Mouse (Mus musculus): ENCODE measurements around the gene 1700016C15Rik. TPM values are rescaled to one million over a fixed set of nuclear protein-coding genes. Genes with fewer than 3 reads are reported as not detected.

The 1700016C15Rik gene
- not detected in 2 replicates for polyA plus RNA-seq (2015; fragmentation: Nextera tagmentation; extraction: Ambion mirVana)

GRCm38 (mm10) chr1:177729043-177730024, at the start of gene 1700016C15Rik:
Gene 1700016C15Rik (plus strand): TSS chr1:177729814.
- Histone ChIP-seq H3K4me2 (no peak within 1 kb of the TSS), H3K36me3 (no peaks in the 10 kb centered on the region), H3K9ac (no peak within 1 kb of the TSS), H3K4me1 (replicated peaks) (peaks cover 11% of the 10 kb centered on the region), H3K9me3 (replicated peaks) (no peaks in the 10 kb centered on the region), H3K27me3 (no peaks in the 10 kb centered on the region), H3K27ac (no peak within 1 kb of the TSS), H3K4me3 (replicated peaks) (no peak within 1 kb of the TSS)
- 71% methylated on average over 11 of the region's 11 CpGs for WGBS (ENCODE audit: insufficient replicate concordance)
- DNase-seq (no peak), ATAC-seq (ENCODE audit: low read depth) (no peak)

- Histone ChIP-seq H3K27ac (no peak overlapping the region), H3K4me1 (replicated peaks) (0 out of 2 replicates have a peak, but pooled peaks cover 5% of the 10 kb centered on the region), H3K4me2 (no peak overlapping the region), H3K36me3 (no peaks in the 10 kb centered on the region), H3K27me3 (no peaks in the 10 kb centered on the region), H3K9ac (no peak overlapping the region), H3K4me3 (replicated peaks) (no peak overlapping the region), H3K9me3 (replicated peaks) (no peaks in the 10 kb centered on the region)
- WGBS (ENCODE audit: insufficient replicate concordance): 39% methylated on average over 11 of the region's 11 CpGs
- peak; percentile 64 for ATAC-seq (ENCODE audit: low read depth)
- DNase-seq: peak; percentile 46
Observed at GRCm38 (mm10) chr1:177681239-177681638, 48.4 kb upstream of the 1700016C15Rik start.

- H3K4me3 ChIP-seq (replicated peaks): no peak overlapping the region
- H3K9ac ChIP-seq: no peak overlapping the region
- DNase-seq: no peak
- no peaks in the 10 kb centered on the region for H3K27me3 ChIP-seq
- H3K9me3 ChIP-seq (replicated peaks): no peaks in the 10 kb centered on the region
- ATAC-seq (ENCODE audit: low read depth): no peak
- 66% methylated on average over 18 of the region's 18 CpGs for WGBS (ENCODE audit: insufficient replicate concordance)
- 0 out of 2 replicates have a peak, but pooled peaks cover 5% of the 10 kb centered on the region for H3K4me1 ChIP-seq (replicated peaks)
- H3K27ac ChIP-seq: no peak overlapping the region
- H3K4me2 ChIP-seq: no peak overlapping the region
- H3K36me3 ChIP-seq: no peaks in the 10 kb centered on the region
Observed at GRCm38 (mm10) chr1:177683931-177684836, 45.4 kb upstream of the 1700016C15Rik start.

GRCm38 (mm10) chr1:177684901-177685300, 44.7 kb upstream of the 1700016C15Rik start:
- no peak for DNase-seq
- no peak overlapping the region for H3K4me3 ChIP-seq (replicated peaks)
- H3K9ac ChIP-seq: no peak overlapping the region
- H3K4me1 ChIP-seq (replicated peaks): 0 out of 2 replicates have a peak, but pooled peaks cover 5% of the 10 kb centered on the region
- WGBS (ENCODE audit: insufficient replicate concordance): 7% methylated on average over 3 of the region's 3 CpGs
- H3K4me2 ChIP-seq: no peak overlapping the region
- H3K9me3 ChIP-seq (replicated peaks): no peaks in the 10 kb centered on the region
- ATAC-seq (ENCODE audit: low read depth): no peak
- no peak overlapping the region for H3K27ac ChIP-seq
- no peaks in the 10 kb centered on the region for H3K36me3 ChIP-seq
- no peaks in the 10 kb centered on the region for H3K27me3 ChIP-seq

GRCm38 (mm10) chr1:177686137-177686536, 43.5 kb upstream of the 1700016C15Rik start:
- Histone ChIP-seq H3K4me1 (replicated peaks) (0 out of 2 replicates have a peak, but pooled peaks cover 4% of the 10 kb centered on the region), H3K4me3 (replicated peaks) (no peak overlapping the region), H3K9ac (no peak overlapping the region), H3K36me3 (no peaks in the 10 kb centered on the region), H3K27me3 (no peaks in the 10 kb centered on the region), H3K9me3 (replicated peaks) (no peaks in the 10 kb centered on the region), H3K4me2 (no peak overlapping the region), H3K27ac (no peak overlapping the region)
- DNase-seq: no peak
- WGBS (ENCODE audit: insufficient replicate concordance): 46% methylated on average over 3 of the region's 3 CpGs
- no peak for ATAC-seq (ENCODE audit: low read depth)

GRCm38 (mm10) chr1:177686982-177687381, 42.6 kb upstream of the 1700016C15Rik start:
- Histone ChIP-seq H3K4me3 (replicated peaks) (no peak overlapping the region), H3K9me3 (replicated peaks) (no peaks in the 10 kb centered on the region), H3K4me1 (replicated peaks) (no peaks in the 10 kb centered on the region), H3K27ac (no peak overlapping the region), H3K36me3 (no peaks in the 10 kb centered on the region), H3K9ac (no peak overlapping the region), H3K27me3 (no peaks in the 10 kb centered on the region), H3K4me2 (no peak overlapping the region)
- ATAC-seq (ENCODE audit: low read depth) (no peak), DNase-seq (no peak)
- WGBS (ENCODE audit: insufficient replicate concordance): 79% methylated on average over 5 of the region's 5 CpGs

- 65% methylated on average over 11 of the region's 11 CpGs for WGBS (ENCODE audit: insufficient replicate concordance)
- H3K4me1 ChIP-seq (replicated peaks): no peaks in the 10 kb centered on the region
Observed at GRCm38 (mm10) chr1:177692491-177692890, 37.1 kb upstream of the 1700016C15Rik start.

GRCm38 (mm10) chr1:177693486-177694252, 35.9 kb upstream of the 1700016C15Rik start:
- Histone ChIP-seq H3K27ac (no peak overlapping the region), H3K4me3 (replicated peaks) (no peak overlapping the region), H3K9me3 (replicated peaks) (no peaks in the 10 kb centered on the region), H3K4me1 (replicated peaks) (no peaks in the 10 kb centered on the region), H3K27me3 (no peaks in the 10 kb centered on the region), H3K36me3 (no peaks in the 10 kb centered on the region), H3K9ac (no peak overlapping the region), H3K4me2 (no peak overlapping the region)
- DNase-seq (no peak), ATAC-seq (ENCODE audit: low read depth) (no peak)
- 62% methylated on average over 9 of the region's 9 CpGs for WGBS (ENCODE audit: insufficient replicate concordance)

More at GRCm38 (mm10) chr1:177692491-177692890, 37.1 kb upstream of the 1700016C15Rik start:
- Histone ChIP-seq H3K9me3 (replicated peaks) (no peaks in the 10 kb centered on the region), H3K27ac (no peak overlapping the region), H3K4me2 (no peak overlapping the region), H3K9ac (no peak overlapping the region), H3K4me3 (replicated peaks) (no peak overlapping the region), H3K27me3 (no peaks in the 10 kb centered on the region), H3K36me3 (no peaks in the 10 kb centered on the region)
- DNase-seq (no peak), ATAC-seq (ENCODE audit: low read depth) (no peak)

- DNase-seq (no peak), ATAC-seq (ENCODE audit: low read depth) (no peak)
- Histone ChIP-seq H3K9me3 (replicated peaks) (no peaks in the 10 kb centered on the region), H3K4me2 (no peak overlapping the region), H3K36me3 (no peaks in the 10 kb centered on the region), H3K27ac (no peak overlapping the region), H3K4me3 (replicated peaks) (no peak overlapping the region), H3K27me3 (no peaks in the 10 kb centered on the region), H3K9ac (no peak overlapping the region), H3K4me1 (replicated peaks) (peaks cover 4% of the 10 kb centered on the region; the same call in 1 of the 2 replicates)
- 61% methylated on average over 8 of the region's 8 CpGs for WGBS (ENCODE audit: insufficient replicate concordance)
Observed at GRCm38 (mm10) chr1:177700560-177700959, 29.1 kb upstream of the 1700016C15Rik start.

- no peaks in the 10 kb centered on the region for H3K9me3 ChIP-seq (replicated peaks)
- H3K4me2 ChIP-seq: peak overlapping the region; percentile 72
- H3K9ac ChIP-seq: peak overlapping the region; percentile 45; the same call in 1 of the 2 replicates
- H3K4me1 ChIP-seq (replicated peaks): peaks cover 4% of the 10 kb centered on the region; the same call in 1 of the 2 replicates
- ATAC-seq (ENCODE audit: low read depth): peak; percentile 63
- DNase-seq: peak; percentile 32
- under 1% methylated on average over 15 of the region's 15 CpGs for WGBS (ENCODE audit: insufficient replicate concordance)
- no peaks in the 10 kb centered on the region for H3K27me3 ChIP-seq
- no peaks in the 10 kb centered on the region for H3K36me3 ChIP-seq
- H3K27ac ChIP-seq: no peak overlapping the region
- peak overlapping the region; percentile 51 for H3K4me3 ChIP-seq (replicated peaks)
Observed at GRCm38 (mm10) chr1:177702481-177703146, 27.0 kb upstream of the 1700016C15Rik start.
